Mouse (Mus musculus): ENCODE measurements around the gene Rsph6a. TPM values are rescaled to one million over a fixed set of nuclear protein-coding genes. Genes with fewer than 3 reads are reported as not detected.
"Not testable (repeated sequence)": the region's sequence is repeated elsewhere in the genome, so short reads cannot be mapped to it uniquely, and the experiment has no call there.

Rsph6a gene
- total RNA-seq, 2 experiments from 2014 or later: 0.21 TPM; not detected in 1

DNA sequence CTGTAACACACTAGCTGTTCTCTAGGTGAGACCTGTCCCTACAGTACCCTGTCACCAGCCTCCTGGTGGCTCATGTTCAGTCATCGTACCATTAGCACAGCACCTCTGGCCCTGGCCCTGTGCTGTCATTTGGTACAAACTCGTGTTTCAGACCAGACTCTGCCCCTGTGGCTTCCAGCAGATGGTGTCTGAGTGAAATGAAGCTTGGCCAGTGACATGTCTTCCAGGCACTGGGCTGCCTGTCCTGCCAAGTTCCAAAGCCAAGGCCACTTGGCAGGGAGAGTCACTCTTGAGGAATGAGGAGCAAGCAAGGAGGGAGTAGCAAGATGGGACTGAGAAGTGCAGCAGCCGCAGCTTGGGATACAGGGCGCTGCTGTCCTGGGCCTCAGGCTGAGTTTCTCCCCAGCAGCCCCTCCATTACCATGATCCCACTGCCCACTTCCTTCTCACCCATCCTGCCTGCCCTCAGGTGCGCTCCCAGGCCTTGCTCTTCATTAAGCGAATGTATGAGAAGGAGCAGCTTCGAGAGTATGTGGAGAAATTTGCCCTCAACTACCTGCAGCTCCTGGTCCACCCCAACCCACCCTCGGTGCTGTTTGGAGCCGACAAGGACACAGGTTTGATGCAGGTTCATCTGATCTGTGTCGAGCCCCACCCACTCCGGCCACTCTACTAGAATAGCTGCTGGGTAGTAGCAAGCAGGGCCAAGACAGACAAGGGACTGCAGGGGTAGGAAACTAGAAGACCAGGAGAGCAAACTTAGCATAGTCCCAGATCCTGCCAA is 8.0 kb upstream of the Rsph6a start:
- no peak for DNase-seq (ENCODE audit: low spot score in 2 of 2)

DNA sequence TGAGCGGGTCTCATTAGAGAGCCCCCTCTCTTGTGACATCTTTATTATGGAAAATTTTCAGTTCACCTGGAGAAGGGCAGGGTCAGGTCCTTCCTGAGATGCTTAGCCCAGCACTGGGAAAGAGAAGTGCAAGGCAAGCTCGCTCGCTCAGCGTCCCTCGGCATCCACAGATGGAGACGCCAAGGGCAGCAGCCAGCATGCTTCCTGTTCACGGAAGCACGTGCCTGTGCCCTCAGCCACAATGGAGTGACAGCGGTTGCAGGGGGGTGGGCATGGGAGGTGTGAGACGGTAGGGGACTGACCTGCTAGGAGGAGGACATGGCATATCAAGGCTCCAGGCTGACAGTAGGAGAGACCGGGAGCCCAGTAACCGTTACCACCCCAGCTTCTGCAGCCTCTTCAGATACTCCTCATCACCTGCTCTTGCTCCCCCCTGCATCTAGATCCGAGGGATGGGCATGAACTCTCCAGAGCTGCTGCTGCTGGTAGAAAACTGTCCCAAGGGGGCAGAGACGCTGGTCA is 6.4 kb upstream of the Rsph6a start:
- DNase-seq (ENCODE audit: low spot score in 2 of 2): no peak

DNA sequence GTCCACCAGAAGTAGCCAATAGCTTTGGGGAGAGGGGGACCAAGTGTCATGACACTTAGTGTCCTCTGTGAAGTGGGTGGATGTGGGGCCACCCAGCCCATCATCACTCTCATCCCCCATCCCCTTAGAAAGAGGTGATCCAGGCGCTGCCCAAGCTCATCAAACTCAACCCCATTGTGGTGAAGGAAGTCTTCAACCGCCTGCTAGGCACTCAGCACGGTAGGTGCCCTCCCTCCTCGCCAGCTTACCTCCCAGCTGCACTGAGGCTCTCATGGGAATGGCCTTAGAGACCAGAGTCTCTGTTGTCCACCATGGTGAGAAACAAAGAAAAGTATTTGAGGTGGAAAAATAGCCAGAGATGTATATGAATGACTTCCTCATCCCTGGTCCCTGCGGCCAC is 5.2 kb upstream of the Rsph6a start:
- DNase-seq (ENCODE audit: low spot score in 2 of 2): no peak

DNA sequence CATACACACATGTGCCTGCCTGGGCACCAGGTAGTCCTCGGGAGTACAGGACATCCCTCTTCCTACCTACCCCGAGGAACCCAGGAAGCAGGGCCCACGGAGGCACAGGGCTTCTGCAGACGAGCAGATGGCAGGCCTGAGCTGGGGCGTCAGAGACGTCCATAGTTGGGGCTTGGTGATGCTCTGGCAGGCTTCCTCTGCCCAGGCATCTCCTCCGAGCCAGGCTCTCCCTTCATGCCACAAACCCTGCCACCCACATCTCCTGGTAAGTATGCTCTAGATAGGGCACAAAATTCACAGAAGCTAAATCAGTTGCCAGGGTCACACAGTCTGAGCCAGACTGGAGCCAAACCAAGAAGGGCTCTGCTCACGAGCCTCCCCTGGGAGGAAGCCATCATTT is 4.3 kb upstream of the Rsph6a start:
- DNase-seq (ENCODE audit: low spot score in 2 of 2): no peak

DNA sequence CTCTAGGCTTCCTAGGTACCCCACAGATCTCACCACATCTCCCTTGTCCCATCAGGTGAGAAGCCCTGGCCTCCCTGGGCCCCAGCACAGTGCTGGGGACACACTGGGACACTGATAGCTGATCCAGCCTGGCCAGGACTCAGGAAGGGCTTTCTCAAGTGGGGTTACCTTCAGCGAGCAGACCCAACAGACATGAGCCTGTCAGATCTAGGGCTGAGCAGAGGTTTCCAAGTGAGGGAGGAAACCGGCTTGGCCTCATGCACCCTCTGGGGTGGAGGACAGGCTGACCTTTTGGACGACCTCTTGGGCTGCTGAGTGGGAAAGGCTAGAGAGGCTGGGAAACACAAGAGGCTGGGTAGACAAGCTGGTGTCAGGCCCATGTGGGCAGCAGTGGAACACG is 3.3 kb upstream of the Rsph6a start:
- no peak for DNase-seq (ENCODE audit: low spot score in 2 of 2)

DNA sequence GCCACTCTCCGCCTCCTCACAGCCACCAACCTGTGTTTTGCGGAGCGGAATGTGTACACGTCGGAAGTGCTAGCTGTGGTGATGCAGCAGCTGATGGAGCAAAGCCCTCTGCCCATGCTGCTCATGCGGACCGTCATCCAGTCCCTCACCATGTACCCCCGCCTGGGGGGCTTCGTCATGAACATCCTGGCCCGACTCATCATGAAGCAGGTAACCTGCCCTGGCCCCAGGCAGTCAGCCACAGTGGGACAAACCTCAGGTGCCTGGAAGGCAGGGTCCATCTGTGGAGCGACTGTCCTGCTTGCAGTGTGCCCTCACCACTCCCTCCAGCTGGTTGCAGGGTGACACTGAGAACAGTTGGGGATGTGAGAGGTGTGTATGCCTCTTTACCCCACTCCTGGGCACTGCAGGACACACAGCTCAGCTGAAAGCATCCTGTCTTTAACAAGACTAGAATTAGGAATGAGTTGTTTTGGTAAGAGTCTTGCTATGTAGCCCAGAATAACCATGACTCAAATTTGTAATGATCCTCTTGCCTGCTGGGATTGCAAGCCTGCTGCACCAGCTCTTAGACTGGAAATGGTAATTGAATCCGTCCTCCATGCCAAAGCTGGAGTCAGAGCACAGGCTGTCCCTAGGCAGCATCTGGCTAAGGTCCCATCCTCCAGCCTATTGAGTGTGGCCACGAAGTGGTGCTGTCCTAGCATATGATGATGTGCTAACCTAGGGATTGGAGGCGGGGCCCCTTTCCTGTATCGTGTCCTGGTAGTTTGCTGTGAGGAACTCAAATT is 1.9 kb upstream of the Rsph6a start:
- peak; percentile 42 to 77 for DNase-seq (ENCODE audit: low spot score in 2 of 2)

DNA sequence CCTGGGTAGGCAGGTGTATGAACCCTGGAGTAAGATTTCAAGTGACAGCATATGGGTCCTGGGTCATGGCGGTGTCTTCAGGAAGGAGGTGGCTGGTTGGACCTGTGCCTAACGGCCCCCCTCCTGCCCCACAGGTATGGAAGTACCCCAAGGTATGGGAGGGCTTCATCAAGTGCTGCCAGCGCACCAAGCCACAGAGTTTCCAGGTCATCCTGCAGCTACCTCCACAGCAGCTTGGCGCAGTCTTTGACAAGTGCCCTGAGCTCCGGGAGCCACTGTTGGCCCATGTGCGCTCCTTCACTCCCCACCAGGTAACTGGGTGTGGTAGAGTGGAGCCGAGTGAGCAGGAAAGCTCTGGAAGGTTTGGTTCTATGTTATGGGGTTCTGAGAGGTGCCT is 1.4 kb upstream of the Rsph6a start:
- DNase-seq (ENCODE audit: low spot score in 2 of 2): no peak

DNA sequence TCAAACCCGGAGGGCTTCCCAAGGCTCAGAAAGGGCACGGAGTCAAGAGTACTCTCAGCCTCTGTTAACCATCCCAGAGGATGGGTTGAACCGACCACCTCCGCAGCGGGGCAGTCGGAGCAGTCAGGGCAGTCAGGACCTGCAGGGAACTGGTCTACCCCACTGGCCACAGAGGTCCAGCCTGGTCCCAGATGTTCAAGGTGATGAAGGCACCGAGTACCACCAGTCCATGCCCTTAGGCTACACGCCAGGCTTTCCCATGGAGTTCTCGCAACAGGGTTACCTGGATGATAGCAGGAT is 237 bp downstream of the Rsph6a start:
- no peak for DNase-seq (ENCODE audit: low spot score in 2 of 2)

DNA sequence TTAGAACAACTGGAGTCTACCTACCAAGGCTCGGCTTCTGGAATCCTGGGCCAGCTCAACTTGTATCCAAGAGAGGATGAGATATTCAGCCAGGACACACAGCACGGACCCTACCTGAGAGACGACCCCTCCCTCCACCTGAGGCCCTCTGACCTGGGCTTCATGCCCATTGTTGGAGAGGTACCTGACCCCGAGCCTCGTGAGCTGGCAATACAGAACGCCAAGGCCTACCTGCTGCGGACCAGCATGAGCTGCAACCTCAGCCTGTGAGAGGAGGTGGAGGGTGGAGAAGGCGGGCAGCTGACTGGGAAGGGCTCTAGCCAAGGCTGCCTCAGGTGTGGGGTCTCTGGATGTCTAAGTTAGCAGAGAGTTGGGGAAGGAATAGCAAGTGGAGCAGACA is 618 bp downstream of the Rsph6a start:
- no peak for DNase-seq (ENCODE audit: low spot score in 2 of 2)

DNA sequence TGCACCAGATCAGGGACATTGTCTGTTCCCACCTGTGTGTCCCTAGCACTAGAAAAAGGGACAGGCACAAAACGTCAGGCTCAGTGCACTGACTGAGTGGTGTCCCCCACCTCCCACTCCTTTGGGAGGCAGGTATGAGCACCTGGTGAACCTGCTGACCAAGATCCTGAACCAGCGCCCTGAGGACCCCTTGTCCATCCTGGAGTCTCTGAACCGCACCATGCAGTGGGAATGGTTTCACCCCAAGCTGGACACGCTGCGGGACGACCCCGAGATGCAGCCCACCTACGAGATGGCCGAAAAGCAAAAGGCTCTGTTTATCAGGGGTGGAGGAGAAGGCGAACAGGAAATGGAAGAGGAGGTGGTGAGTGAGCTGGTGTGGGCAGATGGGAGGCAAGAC is 2.9 kb downstream of the Rsph6a start:
- DNase-seq (ENCODE audit: low spot score in 2 of 2): no peak

DNA sequence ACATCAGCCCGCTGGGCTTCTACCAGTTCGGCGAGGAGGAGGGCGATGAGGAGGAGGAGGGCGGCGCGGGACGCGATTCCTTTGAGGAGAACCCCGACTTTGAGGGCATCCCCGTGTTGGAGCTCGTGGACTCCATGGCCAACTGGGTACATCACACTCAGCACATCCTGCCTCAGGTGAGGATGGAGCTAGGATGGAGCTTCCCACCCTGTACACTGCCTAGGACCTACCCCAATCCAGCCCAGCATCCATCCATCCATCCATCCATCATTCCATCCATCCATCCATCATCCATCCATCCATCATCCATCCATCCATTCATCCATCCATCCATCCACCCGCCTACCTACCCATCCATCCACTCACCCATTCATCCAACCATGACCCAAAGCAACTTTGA is 11.4 kb downstream of the Rsph6a start:
- DNase-seq (ENCODE audit: low spot score in 2 of 2): no peak

DNA sequence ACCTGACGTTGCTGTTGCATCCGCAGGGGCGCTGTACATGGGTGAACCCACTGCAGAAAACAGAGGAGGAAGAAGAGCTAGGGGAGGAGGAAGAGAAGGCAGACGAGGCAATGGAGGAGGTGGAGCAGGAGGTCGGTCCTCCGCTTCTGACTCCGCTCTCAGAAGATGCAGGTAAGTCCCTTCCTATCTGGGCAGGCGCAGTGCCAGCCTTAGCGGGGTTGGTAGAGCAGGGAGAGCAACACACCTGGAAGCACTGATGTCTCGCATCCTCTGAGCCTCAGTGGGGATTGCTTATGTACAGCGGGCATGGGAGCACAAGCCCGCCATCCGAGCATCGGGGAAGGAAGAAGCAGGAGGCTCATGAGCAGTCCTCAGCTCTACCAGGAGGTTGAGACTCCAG is 12.6 kb downstream of the Rsph6a start:
- DNase-seq (ENCODE audit: low spot score in 2 of 2): no peak

DNA sequence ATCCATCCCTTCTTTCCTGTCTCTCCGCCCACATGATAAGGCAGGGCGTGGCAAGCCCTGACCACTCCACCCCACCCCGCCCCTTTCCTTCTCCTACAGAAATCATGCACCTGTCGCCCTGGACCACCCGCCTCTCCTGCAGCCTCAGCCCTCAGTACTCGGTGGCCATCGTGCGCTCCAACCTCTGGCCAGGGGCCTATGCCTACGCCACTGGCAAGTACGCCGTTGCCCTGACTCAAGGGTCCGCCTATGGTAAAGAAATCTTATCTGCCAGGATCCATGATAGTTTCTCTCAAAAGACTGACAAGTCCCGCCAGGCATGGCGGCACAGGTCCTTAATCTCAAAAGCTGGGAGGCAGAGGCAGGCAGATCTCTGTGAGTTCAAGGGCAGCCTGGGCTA is 13.4 kb downstream of the Rsph6a start:
- no peak for DNase-seq (ENCODE audit: low spot score in 2 of 2)

DNA sequence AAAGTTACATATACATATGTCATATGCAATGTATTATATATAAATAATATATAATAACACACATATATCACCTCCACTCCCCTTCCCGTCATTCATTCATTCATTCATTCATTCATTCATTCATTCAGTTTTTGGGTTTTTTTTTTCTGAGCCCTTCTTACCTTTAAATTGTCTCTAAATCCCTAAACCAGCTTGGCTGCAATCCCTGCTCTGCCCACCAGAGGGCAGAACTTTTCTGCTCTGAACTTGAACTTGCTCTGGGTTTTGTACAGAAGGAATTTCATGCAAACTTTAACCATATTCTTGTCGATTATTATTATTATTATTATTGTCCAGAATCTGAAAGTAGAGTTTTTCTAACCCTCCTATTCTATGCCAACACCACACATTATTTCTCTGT is 14.2 kb downstream of the Rsph6a start:
- peak in 1 of 2 experiments; percentile 67 for DNase-seq (ENCODE audit: low spot score in 2 of 2)

DNA sequence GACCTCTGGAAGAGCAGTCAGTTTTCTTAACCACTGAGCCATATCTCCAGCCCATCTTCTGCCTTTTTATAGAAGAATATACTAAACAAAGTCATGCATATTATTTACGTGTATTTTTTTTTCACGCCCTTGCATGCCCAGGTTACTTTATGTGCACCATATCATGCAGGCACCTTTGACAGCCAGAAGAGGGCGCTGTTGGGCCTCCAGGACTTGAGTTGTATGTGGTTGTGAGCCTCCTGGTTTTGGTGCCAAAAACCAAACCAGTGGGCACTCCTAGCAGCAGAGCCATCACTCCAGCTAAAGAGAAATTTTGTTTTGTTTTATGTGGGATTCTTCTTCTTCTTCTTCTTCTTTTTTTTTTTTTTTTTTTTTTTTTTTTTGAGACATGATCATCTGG is 15.0 kb downstream of the Rsph6a start:
- no peak for DNase-seq (ENCODE audit: low spot score in 2 of 2)

DNA sequence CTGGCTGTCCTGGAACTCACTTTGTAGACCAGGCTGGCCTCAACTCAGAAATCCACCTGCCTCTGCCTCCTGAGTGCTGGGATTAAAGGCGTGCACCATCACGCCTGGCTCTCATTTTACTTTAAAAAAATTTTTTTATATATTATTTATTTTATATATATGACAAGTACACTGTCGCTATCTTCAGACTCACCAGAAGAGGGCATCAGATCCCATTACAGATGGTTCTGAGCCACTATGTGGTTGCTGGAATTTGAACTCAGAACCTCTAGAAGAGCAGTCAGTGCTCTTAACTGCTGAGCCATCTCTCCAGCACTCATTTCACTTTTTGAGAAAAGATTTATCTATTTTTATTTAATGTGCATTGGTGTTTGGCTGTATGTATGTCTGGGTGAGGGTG is 16.5 kb downstream of the Rsph6a start:
- DNase-seq (ENCODE audit: low spot score in 2 of 2): not testable (repeated sequence)

DNA sequence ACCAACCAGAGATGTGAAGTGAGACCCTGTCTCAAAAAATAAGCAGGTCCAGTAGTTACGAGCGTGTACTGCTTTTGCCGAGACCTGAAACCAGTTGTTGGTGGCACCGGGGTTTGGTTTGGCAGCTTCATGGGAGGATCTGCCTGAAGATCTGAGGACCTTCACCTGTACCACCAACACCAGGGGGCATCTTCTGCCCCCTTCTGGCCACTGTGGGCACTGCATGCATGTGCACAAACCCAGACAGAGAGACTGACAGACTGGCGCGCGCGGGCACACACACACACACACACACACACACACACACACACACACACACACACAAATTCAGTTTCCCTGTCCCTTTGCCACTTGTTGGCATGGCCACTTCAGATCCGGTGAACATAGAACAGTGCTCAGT is 19.0 kb downstream of the Rsph6a start:
- no peak for DNase-seq (ENCODE audit: low spot score in 2 of 2)

DNA sequence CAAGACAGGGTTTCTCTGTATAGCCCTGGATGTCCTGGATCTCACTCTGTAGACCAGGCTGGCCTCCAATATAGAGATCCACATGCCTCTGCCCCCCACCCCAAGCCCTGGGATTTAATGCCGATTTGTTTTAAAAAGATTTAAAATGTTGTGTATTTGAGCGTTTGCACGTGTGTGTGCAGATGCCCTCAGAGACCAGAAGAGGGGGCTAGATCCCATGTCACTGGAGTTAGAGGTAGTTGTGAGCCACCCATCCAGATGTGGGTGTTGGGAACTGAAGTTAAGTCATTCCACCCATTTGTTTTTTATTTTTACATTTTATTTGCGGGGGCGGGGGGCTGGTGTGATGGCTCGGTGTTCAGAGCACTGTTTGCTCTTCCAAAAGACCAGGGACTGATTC is 20.0 kb downstream of the Rsph6a start:
- no peak for DNase-seq (ENCODE audit: low spot score in 2 of 2)

DNA sequence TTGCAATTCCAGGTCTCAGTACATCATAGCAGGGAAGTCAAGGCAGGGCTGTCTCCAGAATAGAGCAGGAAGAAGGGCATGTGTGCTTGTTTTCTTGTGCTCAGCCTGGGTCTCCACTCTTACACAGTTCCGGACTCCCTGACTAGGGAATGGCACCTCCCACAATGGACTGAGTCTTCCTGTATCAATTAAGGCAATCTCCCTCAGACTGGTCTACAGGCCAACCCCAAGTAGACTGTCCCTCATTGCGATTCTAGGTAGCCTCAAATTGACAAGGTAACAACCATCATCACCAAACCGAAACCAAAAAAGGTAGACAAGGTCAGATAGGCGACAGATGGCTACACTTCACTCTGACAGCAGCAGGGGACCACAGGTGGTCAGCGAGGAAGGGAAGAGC is 20.7 kb downstream of the Rsph6a start:
- no peak for DNase-seq (ENCODE audit: low spot score in 2 of 2)

DNA sequence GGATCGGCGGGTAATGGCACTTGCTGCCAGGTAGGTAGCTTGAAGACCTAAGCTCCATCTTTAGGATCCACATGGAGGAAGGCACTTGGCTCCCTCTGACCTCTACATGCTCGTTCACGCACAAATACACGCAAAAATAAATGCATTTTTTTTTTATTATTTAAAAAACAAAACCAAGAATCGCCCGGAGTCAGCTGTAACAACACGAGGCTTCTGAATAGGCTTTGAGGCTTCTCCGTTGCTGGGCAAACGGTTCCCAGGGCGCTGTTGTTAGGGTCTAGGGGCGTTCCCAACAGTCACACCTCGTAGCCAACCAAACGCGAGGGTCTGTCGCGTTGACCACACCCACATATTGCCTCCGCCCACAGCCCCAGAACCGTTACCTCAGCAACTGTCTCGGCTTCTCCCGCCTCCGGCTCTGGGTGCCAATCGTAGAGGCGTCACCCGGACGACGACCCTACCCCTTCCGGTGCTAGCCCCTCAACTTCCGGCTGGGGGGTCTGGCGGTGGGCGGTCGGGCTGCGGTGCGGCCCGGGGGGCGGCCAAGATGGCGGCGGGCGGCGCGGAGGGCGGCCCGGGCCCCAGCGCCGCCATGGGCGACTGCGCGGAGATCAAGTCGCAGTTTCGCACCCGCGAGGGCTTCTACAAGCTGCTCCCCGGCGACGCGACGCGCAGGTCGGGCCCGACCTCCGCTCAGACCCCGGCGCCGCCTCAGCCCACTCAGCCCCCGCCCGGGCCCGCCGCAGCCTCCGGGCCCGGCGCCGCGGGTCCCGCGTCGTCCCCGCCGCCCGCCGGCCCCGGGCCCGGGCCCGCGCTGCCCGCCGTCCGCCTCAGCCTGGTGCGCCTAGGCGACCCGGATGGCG is 21.5 kb downstream of the Rsph6a start, which contains the start of gene Dmwd:
Dmwd (plus strand) TSS at position 505 of the 863 bp plus-strand sequence.
- peak; percentile 93 to 99 for DNase-seq (ENCODE audit: low spot score in 2 of 2)

DNA sequence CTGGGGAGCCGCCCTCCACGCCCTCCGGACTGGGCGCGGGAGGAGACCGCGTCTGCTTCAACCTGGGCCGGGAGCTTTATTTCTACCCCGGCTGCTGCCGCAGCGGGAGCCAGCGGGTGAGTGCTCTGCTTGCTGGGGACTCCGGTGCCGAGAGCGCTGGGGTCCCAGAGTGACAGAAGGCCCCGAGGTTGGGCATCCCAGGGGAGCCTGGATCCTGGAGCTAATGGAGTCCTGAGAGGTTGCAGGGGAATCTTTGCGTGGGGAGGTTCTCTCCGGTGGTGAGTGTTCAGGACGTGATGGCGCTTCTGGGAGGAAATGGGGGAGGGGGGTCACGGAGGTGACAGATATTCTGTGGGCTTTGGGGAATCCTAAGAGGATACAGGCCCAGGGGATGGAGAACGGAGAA is 22.1 kb downstream of the Rsph6a start:
- DNase-seq (ENCODE audit: low spot score in 2 of 2): no peak

DNA sequence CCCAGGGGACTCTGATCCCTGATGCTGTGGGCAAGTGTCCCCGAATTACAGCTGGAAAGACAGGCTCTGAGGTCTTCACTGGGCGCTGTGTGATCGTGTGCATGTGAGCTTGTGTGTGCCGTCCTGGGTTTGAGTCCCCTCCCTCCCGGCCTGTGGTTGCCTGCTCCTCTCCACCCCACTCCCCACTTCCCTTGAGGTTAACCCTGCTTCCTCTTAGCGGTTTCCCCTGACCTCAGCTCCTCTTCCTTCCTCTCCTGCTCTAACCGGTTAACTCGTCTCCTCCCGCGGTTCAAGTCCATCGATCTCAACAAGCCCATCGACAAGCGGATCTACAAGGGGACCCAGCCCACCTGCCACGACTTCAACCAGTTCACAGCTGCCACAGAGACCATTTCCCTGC is 23.3 kb downstream of the Rsph6a start:
- no peak for DNase-seq (ENCODE audit: low spot score in 2 of 2)
